Mouse (Mus musculus): ENCODE data around the gene Tfap2a.

GRCm38 (mm10) chr13:40737099-40737498, 1.1 kb downstream of the Tfap2a start:
- TF ChIP-seq CTCF (IDR thresholded peaks at IDR 0.05; ENCODE audit: borderline replicate concordance, insufficient read depth, low read length) (no peak), POLR2A (IDR thresholded peaks at IDR 0.05; ENCODE audit: low read depth, low read length) (no peak)

Data from embryonic fibroblast, embryonic 13.5 days (primary cell).